Mouse (Mus musculus) embryonic fibroblast, embryonic 13.5 days (primary cell): ENCODE data around the gene Nbr1. TPM values are rescaled to one million over a fixed set of nuclear protein-coding genes. Genes with fewer than 3 reads are reported as not detected.

Experiments
- H3K27ac ChIP-seq: 2 replicates; pipeline ENCODE4 v1.5.1; 2012; ENCODE audit warnings: low read length, control low read depth, inconsistent platforms; ENCODE audit not compliant: insufficient read depth
- H3K4me1 ChIP-seq: 2 replicates; pipeline ENCODE4 v1.6.1; 2011; ENCODE audit warnings: low read length; ENCODE audit not compliant: control insufficient read depth, insufficient read depth
- H3K4me3 ChIP-seq: 2 replicates; pipeline ENCODE4 v1.5.1; 2011; ENCODE audit warnings: mild to moderate bottlenecking, control low read depth, low read length; ENCODE audit not compliant: insufficient read depth
- CTCF ChIP-seq: IDR thresholded peaks from 2 replicates; pipeline ENCODE4 v1.5.1; 2011; ENCODE audit warnings: mild to moderate bottlenecking, control low read depth, low read length, moderate library complexity, borderline replicate concordance; ENCODE audit not compliant: insufficient read depth
- POLR2A ChIP-seq: IDR thresholded peaks from 2 replicates; pipeline ENCODE4 v1.6.1; 2011; ENCODE audit warnings: low read depth, mild to moderate bottlenecking, control low read depth, low read length, moderate library complexity
- polyA plus RNA-seq: library from polyadenylated mRNA; stranded (reverse); fragments of >200 nt; gene quantifications from 2 replicates; pipeline ENCODE4 v1.2.4, GENCODE M21; 2011; ENCODE audit warnings: low read depth; ENCODE audit not compliant: missing spikeins, insufficient read length

The Nbr1 gene
- polyA plus RNA-seq, 1 experiment, result 126 TPM

DNA sequence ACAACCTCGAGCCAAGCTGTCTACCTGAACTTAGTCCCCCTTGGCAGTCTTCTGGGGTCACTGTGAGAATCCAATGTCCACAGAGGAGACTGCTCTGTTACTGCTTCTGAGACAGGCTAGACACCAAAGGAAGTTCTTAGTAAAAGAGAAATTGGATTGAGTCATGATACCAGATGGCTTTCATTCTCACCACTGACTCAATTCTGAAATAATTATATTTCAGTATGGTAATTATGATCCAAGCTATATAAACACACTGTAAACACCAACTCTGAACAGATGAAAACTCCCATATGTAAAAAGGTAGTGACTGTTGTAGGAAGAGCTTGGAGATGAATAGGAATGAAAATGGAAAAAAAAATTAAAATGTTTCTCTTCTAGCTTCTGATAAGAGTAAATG lies 7.8 kb upstream of the Nbr1 start:
- TF ChIP-seq CTCF (no peak), POLR2A (no peak)
- Histone ChIP-seq H3K27ac (no peak overlapping the region), H3K4me1 (peaks cover 2% of the 10 kb centered on the region; the same call in 1 of the 2 replicates), H3K4me3 (no peak overlapping the region)

DNA sequence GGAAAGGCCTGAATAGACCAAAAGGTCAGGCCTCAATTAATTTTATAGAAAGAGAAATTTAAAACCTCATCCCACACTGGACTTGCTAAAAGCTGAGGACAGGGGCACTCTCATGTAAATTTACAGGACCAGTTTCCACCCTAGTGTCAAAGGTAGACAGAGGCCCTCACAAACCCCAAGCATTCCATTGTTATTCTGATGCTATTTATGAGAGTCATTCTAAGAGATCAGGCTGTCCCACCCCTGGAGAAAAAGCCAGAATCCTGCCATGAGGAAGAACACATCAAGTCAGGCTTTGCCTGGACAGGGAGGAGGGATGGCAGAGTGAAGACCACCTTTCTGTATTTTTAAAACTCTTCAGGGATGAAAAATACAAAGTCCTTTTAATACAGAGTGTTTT lies 3.4 kb upstream of the Nbr1 start:
- H3K4me1 ChIP-seq, result no peaks in the 10 kb centered on the region; the same call in 1 of the 2 replicates
- no peak overlapping the region for H3K4me3 ChIP-seq
- TF ChIP-seq POLR2A, result no peak
- TF ChIP-seq CTCF, result no peak
- H3K27ac ChIP-seq, result no peak overlapping the region

DNA sequence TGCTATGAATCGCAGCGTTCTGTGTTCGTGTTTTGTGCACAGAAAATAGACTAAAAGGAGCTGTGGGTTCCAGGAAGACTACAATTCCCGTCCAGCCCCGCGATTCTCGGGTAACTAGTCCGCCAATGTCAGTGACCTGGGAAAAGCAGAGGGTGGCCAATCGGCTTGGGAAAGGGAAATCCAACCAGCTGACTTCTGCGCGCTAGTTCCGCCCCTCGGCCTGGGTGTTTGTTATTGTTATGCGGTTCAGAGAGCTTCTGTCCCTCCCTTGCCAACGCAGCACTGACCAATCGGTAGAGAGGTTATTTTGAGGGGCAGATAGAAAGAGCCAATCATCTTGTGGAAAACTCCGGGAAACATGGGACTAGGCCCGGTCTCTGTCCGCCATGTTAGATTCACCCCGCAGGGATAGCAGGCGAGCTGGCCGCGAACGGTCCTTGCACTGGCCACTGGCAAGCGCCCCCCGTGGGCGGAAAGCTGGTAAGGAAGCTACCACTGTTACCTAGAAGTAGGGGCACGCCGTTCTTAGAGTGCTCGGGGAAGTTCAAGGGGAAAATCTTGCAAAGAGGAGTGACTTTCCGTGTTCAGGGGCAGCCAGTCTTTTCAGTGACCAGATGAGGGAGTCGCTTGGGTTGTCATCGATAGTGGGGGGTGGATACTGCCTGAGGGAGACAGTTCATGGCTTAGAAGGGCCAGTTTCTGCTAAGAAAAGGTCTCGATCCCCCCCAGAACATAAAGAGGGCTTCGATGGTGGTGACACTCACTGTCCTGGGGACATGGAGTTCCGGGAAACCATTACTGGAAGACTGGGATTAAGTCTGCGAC lies 739 bp downstream of the Nbr1 start:
- peak; percentile 76 for TF ChIP-seq POLR2A
- TF ChIP-seq CTCF, result no peak
- Histone ChIP-seq H3K4me1 (no peaks in the 10 kb centered on the region; the same call in 1 of the 2 replicates), H3K27ac (peak overlapping the region; percentile 93), H3K4me3 (peak overlapping the region; percentile 88)

DNA sequence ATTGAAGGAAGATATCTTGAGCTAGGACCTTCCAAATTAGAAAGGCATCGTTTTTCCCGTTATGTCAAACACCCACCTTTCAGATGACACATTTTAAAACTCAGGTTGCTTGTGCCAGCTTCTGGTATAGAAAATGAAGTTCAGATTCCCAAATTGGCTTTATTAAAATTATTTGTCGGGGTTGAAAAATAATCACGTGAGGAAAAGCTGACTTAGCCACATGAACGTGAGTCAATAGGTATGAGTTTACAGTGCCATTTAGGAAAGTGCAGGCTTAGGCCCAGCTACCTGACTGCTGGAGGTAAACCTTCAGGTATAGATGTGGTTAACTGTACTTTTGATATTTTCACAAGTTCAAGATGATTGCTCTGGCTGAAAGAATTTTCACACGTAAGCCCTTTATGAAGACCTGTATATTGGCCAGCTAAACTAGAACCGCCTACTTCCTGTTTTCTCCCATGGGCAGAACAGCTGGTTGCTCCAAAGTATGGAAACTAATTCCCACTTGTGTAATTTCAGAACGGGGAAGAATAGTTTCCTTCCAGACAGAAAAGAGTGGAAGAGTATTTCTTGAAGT lies 1.5 kb downstream of the Nbr1 start:
- Histone ChIP-seq H3K27ac (peak overlapping the region; percentile 64), H3K4me1 (no peaks in the 10 kb centered on the region; the same call in 1 of the 2 replicates), H3K4me3 (peak overlapping the region; percentile 88)
- no peak for TF ChIP-seq CTCF
- TF ChIP-seq POLR2A, result no peak

DNA sequence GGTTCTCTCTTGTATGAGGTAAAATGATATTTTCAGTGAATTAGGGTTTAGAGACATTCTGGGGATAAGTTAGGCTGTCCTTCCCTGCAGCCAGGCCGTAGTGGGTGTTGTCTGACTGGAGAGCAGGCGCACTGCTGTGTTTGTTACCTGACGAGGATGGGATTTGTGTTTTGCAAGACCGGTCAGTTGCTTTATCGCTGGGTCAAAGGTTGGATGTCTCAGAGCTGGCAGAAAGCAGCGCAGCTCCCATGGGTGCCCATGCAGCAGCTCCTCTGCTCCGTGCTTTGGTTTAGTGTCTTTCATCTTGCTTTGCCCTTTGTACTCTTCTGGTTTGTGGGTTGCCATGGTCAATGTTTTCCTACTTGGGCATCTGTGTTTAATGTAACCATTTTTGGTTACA lies 4.6 kb downstream of the Nbr1 start:
- Histone ChIP-seq H3K4me1 (no peaks in the 10 kb centered on the region), H3K4me3 (no peak overlapping the region), H3K27ac (no peak overlapping the region)
- no peak for TF ChIP-seq CTCF
- no peak for TF ChIP-seq POLR2A

DNA sequence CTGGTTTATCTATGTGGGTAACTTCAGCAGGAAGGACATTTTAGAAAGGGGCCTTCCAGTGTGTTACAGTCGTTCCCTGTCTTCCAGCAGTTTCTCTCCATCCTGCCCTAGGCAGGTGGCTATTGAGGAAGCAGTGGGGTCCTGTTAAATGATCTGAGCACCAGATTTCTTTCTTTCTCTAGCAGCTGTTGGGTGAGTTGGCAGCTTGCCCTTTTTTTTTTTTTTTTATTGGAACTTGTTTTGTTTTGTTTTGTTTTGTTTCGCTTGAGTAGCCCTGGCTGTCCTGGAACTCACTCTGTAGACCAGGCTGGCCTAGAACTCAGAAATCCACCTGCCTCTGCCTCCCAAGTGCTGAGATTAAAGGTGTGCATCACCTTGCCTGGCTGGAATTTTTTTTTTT lies 5.0 kb downstream of the Nbr1 start:
- no peak overlapping the region for H3K4me3 ChIP-seq
- H3K4me1 ChIP-seq, result no peaks in the 10 kb centered on the region
- H3K27ac ChIP-seq, result no peak overlapping the region
- TF ChIP-seq POLR2A, result no peak
- TF ChIP-seq CTCF, result no peak

DNA sequence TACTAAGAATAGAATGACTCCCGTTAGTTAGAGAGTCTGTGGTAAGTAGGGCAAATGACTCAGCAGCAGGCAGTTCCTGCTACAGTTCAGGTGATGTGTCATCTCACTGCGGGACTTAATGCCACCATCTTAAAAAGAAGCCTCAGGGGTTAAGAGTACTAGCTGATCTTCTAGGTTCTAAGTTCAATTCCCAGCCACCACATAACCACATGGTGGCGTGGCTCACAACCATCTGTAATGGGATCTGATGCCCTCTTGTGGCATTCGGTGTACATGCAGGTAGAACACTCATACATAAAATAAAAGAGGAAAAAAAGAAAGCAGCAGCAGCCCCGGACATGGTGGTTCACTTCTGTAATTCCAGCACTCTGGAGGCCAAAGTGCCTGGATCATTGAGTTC lies 10.4 kb downstream of the Nbr1 start:
- TF ChIP-seq POLR2A (no peak), CTCF (peak; percentile 72; the same call in 1 of the 2 replicates)
- Histone ChIP-seq H3K27ac (no peak overlapping the region), H3K4me3 (no peak overlapping the region), H3K4me1 (no peaks in the 10 kb centered on the region)

DNA sequence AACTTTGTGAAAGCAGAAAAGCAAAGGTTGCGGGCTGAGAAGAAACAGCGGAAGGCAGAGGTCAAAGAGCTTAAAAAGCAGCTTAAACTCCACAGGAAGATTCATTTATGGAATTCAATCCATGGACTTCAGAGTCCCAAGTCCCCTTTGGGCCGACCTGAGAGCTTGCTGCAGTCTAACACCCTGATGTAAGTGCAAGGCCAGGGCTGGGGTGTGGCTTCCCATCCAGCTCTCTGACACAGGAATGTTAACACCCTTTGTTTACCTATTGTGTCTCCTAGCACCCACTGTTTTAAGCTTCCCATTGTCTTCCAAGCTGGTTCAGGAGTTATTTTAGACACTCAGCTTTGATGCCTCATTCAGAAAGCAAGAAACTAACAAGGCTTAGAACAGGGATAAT lies 16.5 kb downstream of the Nbr1 start:
- Histone ChIP-seq H3K27ac (no peak overlapping the region), H3K4me1 (no peaks in the 10 kb centered on the region), H3K4me3 (no peak overlapping the region)
- TF ChIP-seq CTCF, result no peak
- no peak for TF ChIP-seq POLR2A

DNA sequence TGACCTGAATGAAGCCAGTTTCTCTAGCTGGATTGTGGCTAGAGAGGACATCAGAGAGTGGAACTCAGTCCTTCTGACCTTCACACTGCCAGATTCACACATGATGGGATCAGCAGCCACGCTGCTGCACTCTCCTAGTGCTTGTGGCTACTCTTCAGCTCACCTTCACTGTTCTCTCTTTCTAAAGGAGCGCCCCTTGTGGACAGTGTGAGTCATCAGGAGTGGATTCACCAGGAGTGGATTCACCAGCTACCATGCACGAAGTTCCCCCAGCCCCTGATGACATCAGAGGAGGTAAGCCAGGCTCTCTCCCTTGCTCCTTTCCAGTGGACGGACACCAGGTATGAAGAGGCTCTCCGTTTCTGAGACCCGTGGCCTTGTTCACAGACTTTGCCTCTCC lies 24.2 kb downstream of the Nbr1 start:
- TF ChIP-seq CTCF (no peak), POLR2A (no peak)
- no peak overlapping the region for H3K27ac ChIP-seq
- no peaks in the 10 kb centered on the region for H3K4me1 ChIP-seq
- H3K4me3 ChIP-seq, result no peak overlapping the region

DNA sequence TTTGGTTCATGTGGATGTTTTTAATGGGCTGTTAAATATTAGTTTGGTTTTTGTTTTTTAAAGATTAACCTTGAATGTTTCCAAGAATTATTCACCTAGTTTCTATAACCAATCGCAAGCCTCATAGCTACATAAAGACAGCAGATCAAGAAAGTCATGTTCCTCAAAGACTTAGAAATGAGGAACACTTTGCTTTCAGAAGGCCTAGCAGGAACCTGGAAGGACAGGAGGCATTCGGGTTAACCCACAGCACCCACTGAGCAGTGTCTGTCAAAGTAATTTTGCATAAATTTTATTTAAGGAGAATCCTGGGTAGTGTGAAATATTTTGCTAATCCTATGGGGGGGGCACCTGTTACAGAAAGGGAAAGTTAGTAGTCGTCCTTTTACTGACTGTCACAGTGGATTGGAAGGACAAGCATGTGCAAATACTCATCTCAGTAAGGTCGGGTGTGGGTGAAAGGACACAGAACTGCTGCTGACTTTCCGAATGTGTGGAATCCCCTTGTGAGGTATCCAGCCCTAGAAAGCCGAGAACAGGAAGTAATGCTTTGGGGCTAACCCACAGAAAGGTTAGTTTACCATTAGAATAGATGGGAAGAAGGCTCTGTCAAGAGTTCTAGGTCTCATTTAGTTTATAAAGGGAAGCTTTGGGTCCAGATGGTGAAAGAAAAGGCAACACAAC lies 29.3 kb downstream of the Nbr1 start:
- no peaks in the 10 kb centered on the region for H3K4me1 ChIP-seq
- H3K4me3 ChIP-seq, result no peak overlapping the region
- no peak for TF ChIP-seq CTCF
- no peak for TF ChIP-seq POLR2A
- no peak overlapping the region for H3K27ac ChIP-seq
